Mouse (Mus musculus) frontal cortex, postnatal 14 days (tissue): Measurements from ENCODE around the gene Rbm47.

Experiments used
- DNase-seq, 2 experiments: peaks; one replicate each; pipeline ENCODE4 v3.0.0; 2022; ENCODE audit warnings: low spot score in 2 of 2

The Rbm47 gene

GRCm38 (mm10) chr5:66086952-66087351, 86.0 kb downstream of the Rbm47 start:
- no peak for DNase-seq

DNA sequence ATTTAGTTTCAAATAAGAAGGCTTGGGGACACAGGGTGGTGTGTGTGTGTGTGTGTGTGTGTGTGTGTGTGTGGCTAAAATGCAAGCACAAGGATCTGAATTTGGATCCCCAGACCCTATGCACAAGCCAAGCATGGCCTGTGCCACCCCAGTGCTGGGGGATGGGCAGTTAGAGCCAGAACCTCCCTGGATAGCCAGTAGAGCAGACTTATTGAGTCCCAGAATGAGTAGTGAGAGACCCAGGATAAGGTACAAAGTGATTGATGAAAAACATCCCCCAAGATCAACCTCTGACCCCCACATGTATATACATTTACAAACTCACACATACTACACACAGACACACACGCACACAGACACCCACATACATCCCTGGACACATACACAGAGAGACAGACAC, 86.6 kb downstream of the Rbm47 start:
- no peak for DNase-seq

- DNase-seq, result no peak
Measured at GRCm38 (mm10) chr5:66085478-66085877, 87.4 kb downstream of the Rbm47 start.

DNA sequence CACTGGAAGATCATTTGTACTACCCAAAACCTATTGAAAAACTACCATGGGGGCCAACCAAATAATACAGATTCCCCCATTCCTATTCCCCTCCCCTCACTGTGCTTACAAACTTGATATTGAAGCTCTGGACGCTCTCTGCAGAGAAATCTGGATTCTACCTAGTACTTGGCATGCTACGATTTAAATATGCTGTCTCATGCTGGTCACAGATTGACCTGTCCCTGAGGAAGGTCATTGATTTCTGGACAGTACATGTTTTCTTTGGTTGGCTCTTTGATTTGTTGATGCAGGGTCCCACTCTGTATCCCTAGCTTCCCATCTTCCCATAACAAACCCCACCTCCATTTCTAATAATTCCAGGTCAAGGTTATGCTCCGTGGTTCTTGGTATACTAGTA, 88.4 kb downstream of the Rbm47 start:
- DNase-seq, result no peak

DNA sequence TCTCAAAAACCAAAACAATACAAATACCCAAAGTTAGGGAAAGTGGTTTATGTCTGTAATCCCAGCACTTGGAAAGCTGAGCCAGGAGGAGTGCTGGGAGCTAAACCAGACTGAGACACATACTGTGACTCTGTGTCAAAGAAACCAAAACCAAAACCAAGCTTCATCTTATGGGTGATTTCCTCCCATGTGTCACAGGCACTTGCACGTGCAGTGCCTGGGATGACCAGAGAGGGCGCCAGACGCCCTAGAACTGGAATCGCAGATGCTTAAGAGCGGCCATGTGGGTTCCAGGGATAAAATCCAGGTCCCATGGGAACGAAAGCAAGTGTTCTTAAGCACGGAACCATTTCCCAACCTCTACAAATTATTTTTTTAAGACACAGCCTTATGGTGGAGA, 89.6 kb downstream of the Rbm47 start:
- DNase-seq, result peak in 1 of 2 experiments; percentile 16

GRCm38 (mm10) chr5:66082229-66082572, 90.7 kb downstream of the Rbm47 start:
- DNase-seq, result no peak

- no peak for DNase-seq
Measured at GRCm38 (mm10) chr5:66081443-66082228, 91.3 kb downstream of the Rbm47 start.

- no peak for DNase-seq
Measured at GRCm38 (mm10) chr5:66080529-66081220, 92.2 kb downstream of the Rbm47 start.

DNA sequence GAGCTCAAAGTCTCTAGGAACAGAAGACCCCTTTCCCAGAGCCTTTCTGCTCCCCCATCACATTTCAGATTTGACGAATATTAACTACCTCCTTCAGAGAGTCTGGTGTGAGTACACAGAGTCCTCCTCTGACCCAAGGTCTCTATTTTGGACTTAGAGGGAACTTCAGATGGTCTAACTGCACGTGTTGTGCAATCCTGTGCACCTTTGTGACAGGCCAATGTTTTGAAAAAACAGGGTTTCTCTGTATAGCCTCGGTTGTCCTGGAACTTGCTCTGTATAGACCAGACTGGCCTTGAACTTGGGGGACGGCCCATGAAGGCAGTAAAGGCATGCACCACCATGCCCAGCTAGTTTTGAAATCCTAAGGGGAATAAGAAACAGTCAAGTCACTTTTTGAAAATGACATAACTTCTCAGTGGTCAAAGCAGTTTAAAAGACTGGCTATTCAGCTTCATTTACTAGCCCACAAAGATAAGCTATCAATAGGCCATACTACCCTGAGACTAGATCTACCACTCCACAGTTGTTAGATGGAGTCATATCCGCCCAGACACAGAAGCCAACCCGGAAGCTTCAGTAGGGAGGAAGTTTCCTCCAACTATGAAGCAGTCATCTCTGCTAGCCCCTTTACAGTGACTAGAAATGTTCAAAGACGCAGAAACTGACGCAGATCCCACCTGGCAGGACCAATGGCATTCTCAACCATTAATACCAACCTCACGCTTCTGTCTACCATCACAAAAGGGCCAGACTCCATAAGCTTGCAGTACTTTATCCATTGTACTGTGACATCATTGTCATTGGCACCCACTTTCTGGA, 93.3 kb downstream of the Rbm47 start:
- no peak for DNase-seq

GRCm38 (mm10) chr5:66078491-66079012, 94.4 kb downstream of the Rbm47 start:
- no peak for DNase-seq

- DNase-seq, result peak in 1 of 2 experiments; percentile 13
Measured at GRCm38 (mm10) chr5:66077416-66077815, 95.5 kb downstream of the Rbm47 start.

- DNase-seq, result no peak
Measured at GRCm38 (mm10) chr5:66076685-66077301, 96.1 kb downstream of the Rbm47 start.

DNA sequence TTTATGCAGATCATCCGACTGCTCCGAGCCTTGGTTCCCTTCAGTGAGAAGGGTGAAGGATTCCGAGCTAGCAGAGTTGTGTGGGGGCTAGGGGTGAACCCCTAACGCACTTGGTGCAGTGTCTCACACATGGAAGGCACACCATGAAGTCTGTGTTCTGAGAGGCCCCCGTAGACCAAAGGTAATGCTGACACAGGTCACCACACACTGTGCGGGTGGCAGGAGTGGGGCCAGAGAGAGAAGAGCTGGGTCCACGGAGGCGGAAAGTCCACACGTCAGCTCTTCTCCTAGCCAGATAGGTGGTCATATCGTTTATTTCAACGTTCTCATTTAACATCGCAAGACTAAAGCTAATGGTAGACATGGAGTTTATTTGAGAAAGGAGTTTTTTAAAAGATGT, 97.0 kb downstream of the Rbm47 start:
- DNase-seq, result no peak

GRCm38 (mm10) chr5:66075032-66075488, 97.9 kb downstream of the Rbm47 start:
- no peak for DNase-seq

- DNase-seq, result no peak
Measured at GRCm38 (mm10) chr5:66074235-66074634, 98.7 kb downstream of the Rbm47 start.

- no peak for DNase-seq
Measured at GRCm38 (mm10) chr5:66073604-66074164, 99.2 kb downstream of the Rbm47 start.

- no peak for DNase-seq
Measured at GRCm38 (mm10) chr5:66071722-66072121, 101.2 kb downstream of the Rbm47 start.

- DNase-seq, result no peak
Measured at GRCm38 (mm10) chr5:66070350-66070749, 102.6 kb downstream of the Rbm47 start.

DNA sequence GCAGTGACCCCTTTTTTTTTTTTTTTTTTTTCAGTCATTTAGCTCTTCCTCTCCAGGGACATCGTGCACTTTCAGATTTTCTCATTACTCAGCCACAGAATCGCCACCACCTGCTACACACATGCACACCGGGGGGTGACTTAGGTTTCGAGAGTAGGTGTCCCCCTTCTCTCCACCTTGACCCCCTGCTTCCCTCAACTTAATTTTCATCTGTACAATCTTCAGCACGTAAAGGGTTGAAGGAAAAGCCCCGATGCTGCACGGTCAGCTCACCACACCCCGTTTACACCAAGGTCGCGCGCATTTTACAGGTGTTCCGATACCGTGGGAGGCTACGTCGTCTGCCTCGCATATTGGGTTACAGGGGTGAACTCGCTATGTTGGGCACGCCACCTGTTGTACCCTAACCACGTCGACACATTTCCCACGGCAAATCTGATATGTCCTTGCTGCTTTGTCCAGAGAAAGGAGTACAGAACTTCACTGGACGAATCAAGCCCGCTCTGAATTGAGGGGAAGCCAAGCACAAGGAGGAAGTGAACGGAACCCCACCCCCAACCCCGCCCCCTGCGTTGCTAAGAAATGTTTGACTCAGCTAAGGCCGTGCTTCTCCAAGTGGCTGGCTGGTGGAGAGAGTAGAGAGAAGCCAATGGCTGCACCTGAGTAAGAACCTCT, 103.3 kb downstream of the Rbm47 start:
- DNase-seq, result no peak

- no peak for DNase-seq
Measured at GRCm38 (mm10) chr5:66069133-66069469, 103.8 kb downstream of the Rbm47 start.
